Mouse (Mus musculus): Measurements from ENCODE around the gene Insyn1. TPM values are rescaled to one million over a fixed set of nuclear protein-coding genes. Genes with fewer than 3 reads are reported as not detected.

The Insyn1 gene
- 1 to 10 TPM in 1 of 26 experiments, not detected in 25; 2.2 TPM for total RNA-seq (2018; cell fraction: chromatin; rRNA removed)
- not detected for total RNA-seq (2018; cell fraction: cytosol; rRNA removed)
- total RNA-seq (2018; cell fraction: nucleus; rRNA removed) = under 1 TPM in 1 of 26 experiments, not detected in 25; 0.96 TPM
- not detected in 3 replicates for polyA plus RNA-seq (2018)

DNA sequence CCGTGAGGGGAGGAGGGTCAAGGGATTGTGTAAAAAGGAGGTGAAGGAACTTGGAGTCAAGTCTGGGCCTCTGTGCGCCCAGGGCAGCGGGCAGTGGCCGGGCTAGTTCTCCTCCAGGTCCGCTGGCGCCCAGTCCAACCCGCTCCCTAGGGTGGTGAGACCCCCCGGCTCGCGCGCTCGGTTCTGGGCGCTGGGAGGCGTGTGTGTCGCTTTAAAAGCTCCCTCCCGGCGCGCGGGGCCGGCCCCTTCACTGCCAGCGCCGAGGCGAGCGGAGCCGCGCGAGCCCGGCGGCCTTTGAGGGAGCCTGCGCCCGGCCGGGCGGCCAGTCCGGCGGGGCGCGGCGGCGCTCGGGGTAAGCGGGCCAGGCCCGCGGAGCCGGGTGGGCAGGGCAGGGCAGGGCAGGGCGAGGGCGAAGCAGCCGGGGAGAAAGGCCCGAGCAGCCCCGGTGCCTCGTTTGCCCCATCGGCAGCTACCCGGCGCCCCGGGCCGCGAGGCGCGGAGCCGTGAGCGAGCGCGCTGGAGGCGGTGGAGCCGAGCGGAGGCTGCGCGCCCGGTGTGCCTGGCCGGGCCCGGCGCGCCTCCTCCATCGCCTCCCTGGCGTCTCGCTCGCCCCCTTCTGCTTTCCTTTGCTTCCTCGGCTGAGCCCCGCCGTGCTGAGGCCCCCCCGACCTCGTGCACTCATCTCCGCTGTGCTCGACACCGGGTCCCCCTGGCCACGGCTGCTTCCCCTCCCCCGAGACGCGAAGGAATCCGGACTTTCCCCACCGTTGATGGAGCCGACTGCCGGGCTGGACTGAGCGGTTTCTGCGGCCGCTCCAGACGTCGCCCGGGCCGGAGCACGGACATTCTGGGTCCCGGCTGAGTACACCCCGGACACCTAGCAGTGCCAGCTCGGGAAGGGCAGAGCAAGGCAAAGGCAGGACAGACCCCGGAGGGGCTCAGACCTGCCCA lies at the start of gene Insyn1:
TSS of gene Insyn1 (plus strand) at position 753 of the 951 bp plus-strand sequence.
- Histone ChIP-seq H3K27ac (no peak within 1 kb of the TSS), H3K4me3 (ENCODE audit: inconsistent target) (no peak within 1 kb of the TSS), H3K36me3 (ENCODE audit: inconsistent target) (no peaks in the 10 kb centered on the region), H3K79me2 (ENCODE audit: inconsistent target) (no peaks in the 10 kb centered on the region)
- 1% methylated on average over 58 of the region's 104 CpGs for WGBS (ENCODE audit: missing documents)

DNA sequence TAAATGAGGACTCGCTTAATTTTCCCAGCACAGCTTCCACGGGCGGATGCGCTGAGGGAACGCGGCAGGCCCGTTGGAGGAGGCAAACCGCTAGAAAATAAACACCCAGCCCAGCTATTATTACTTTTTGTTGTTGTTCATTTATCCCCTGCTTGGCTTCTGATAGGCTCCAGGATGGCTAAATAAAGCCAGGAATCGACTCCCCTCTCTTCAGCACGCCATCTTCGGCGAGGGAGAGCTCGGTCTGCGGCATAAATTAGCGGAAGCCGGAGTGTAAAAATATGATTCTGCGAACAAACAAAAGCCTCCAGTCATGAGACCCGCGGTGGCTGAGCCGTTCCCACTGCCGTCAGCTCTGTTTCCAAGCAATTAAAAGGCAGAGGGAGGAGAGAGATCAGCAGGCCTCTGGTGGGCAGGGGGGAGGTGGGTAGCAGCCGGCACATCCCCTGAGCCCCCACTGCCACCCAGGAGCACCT lies 49.4 kb upstream of the Insyn1 start:
- Histone ChIP-seq H3K27ac (no peak overlapping the region), H3K36me3 (ENCODE audit: inconsistent target) (no peaks in the 10 kb centered on the region), H3K79me2 (ENCODE audit: inconsistent target) (no peaks in the 10 kb centered on the region), H3K4me3 (ENCODE audit: inconsistent target) (no peak overlapping the region)
- 95% methylated on average over 22 of the region's 22 CpGs for WGBS (ENCODE audit: missing documents)

DNA sequence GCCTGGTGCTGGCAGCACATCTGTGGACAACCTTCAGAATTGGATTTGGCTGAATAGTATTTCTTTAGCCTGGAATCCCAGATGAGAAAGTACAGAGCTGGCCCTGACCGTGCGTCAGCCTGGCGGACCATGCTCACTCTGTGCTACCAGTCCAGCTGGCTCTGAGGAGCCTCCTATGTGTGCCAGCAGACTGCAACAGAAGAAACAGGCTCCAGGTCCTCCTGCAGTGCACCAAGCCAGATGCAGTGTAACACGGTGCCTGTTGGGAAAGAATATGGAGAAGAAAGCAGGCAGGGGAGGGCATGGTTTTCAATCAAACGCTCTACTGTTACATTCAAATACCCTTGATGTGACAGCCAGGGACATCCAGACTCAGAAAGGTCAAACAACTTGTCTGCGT lies 48.3 kb upstream of the Insyn1 start:
- Histone ChIP-seq H3K36me3 (ENCODE audit: inconsistent target) (no peaks in the 10 kb centered on the region), H3K27ac (no peak overlapping the region), H3K4me3 (ENCODE audit: inconsistent target) (no peak overlapping the region), H3K79me2 (ENCODE audit: inconsistent target) (no peaks in the 10 kb centered on the region)
- 94% methylated on average over 6 of the region's 6 CpGs for WGBS (ENCODE audit: missing documents)

DNA sequence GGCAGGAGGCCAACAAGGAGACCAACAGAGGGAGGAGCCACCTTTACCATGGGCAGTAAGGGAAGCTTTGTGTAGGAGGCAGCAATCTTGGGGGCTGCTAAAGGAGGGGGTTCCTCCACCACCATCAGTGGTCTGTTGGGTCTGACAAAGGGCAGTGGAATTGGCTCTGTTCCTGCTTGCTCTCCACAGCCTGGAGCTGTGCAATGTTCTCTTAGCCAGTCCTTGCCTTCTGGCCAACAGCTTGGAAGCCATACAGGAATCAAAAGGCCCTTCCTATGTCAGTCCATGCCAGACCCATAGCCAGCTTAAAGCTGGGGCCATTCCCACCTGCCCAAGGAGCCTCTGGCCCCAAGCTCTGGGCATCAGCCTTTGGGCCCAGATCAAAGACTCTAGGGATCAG lies 47.8 kb upstream of the Insyn1 start:
- H3K4me3 ChIP-seq (ENCODE audit: inconsistent target) = no peak overlapping the region
- H3K27ac ChIP-seq = no peak overlapping the region
- no peaks in the 10 kb centered on the region for H3K36me3 ChIP-seq (ENCODE audit: inconsistent target)
- H3K79me2 ChIP-seq (ENCODE audit: inconsistent target) = no peaks in the 10 kb centered on the region

DNA sequence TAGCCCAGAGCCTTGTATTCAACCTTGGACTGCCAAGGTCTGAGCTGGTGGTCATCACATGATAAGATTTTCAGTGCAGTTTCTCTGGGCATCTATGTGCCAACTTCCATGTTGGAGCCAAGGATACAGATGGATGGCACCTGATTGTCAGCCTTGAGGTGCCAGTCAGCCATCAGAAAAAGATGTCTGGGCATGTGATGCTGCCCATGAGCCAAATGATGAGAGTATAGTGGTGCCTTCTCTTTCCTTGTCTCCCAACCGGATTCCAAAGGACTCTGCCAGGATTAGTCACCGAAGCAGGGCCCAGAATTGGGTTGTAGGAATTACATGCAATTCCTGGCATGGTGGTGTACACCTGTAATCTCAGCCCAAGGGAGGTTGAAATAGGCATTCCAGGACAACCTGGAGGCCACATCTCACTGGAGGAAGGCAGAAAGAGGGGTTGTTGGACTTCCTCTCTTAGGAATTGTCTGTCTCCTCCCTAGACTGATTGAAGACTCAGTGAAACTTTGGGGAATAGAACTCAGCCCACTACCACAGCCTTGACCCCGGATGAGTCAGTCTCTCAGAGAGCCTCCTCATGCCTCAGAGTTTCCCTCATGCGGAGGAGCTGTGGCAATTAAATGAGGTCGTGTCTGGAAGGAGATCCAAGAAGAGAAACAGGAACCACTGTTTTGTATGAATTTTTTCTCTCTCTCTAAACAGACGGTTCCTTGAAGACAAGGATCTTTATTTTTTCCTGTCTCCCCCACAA lies 46.9 kb upstream of the Insyn1 start:
- H3K27ac ChIP-seq = no peak overlapping the region
- no peaks in the 10 kb centered on the region for H3K36me3 ChIP-seq (ENCODE audit: inconsistent target)
- H3K4me3 ChIP-seq (ENCODE audit: inconsistent target) = no peak overlapping the region
- no peaks in the 10 kb centered on the region for H3K79me2 ChIP-seq (ENCODE audit: inconsistent target)
- WGBS (ENCODE audit: missing documents) = 41% methylated on average over 6 of the region's 6 CpGs

DNA sequence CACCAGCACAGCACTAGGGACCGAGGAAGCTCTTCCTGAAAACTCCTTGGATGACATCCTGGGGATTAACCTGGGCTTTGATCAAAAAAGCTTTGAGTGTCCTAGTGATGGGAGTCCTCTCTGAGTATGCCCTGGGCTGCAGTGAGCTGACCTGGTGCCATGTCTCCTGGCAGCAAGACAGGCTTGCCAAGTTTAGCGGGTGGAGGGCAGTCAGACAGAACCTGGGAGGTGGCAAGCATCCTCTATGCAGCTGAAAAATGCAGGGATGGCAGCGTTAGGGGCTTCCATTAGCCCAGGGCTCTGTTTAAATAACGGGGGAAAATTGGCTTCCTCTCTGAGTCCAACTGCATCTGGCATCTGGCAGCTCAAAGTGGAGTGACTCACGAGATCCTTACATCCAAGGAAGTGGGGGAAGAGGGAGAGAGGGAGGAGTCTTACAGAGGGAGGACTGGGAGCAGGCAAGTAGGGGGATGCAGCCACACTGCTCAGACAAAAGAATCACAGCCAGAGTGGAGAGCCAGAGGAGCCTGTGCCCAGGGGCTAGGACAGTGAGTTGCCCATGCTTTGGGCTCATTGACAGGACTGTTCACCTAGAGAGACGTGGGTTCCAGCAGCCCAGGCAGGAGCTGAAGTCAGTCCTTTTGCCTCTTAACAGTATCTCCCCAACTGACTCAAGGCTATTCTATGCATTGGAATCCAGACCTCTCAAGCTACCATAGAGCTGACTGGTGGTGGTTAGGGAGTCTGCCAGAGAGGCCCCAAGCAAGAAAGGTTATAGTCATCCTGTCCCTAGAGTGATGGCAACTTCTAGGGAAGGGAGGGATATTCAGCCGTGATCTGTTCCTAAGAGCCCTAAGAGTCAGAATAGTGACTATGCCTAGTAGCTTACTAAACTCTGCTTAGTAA lies 46.0 kb upstream of the Insyn1 start:
- 48% methylated on average over 7 of the region's 7 CpGs for WGBS (ENCODE audit: missing documents)
- no peaks in the 10 kb centered on the region for H3K79me2 ChIP-seq (ENCODE audit: inconsistent target)
- no peak overlapping the region for H3K4me3 ChIP-seq (ENCODE audit: inconsistent target)
- H3K36me3 ChIP-seq (ENCODE audit: inconsistent target) = no peaks in the 10 kb centered on the region
- H3K27ac ChIP-seq = no peak overlapping the region

DNA sequence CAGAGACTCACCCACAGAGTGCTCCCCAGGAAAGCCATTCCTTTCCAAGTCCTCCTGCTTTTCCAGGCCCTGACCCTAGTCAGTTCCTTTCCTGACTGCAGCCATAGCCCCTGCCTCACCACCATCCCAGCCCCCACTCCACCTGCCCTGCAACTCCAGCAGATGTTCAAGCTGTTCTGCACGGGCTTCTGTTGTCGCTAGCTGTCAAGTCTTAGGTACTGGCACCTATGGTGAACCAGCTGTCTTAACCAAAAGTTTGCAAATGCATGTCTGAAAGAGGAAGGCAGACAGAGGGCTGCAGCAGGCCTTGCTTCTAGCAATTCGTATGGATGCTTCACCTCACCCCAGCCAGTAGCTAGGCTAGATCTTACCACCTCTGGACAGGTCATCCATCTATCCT lies 45.3 kb upstream of the Insyn1 start:
- Histone ChIP-seq H3K36me3 (ENCODE audit: inconsistent target) (no peaks in the 10 kb centered on the region), H3K4me3 (ENCODE audit: inconsistent target) (no peak overlapping the region), H3K79me2 (ENCODE audit: inconsistent target) (no peaks in the 10 kb centered on the region), H3K27ac (no peak overlapping the region)
- WGBS (ENCODE audit: missing documents) = 87% methylated on average over 3 of the region's 3 CpGs

DNA sequence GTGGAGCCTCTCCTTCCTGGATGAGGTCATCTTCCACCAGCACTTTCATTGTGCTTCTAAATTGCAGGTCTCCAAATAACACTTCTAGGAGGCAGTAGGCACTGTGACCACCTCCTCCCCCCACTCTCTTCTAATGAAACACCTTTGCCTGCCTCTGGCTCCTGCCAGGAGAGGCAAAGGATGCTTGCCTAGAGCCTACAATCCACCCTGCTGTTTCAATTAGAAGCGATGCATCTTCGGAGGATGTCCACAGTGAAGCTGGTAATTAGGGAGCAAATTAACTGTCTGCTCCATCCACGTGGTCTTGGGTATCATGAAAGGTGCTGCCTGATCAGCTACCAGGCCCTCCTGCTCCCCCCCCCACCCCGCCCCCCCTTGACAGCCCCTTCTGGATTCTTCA lies 41.6 kb upstream of the Insyn1 start:
- H3K79me2 ChIP-seq (ENCODE audit: inconsistent target) = no peaks in the 10 kb centered on the region
- no peaks in the 10 kb centered on the region for H3K36me3 ChIP-seq (ENCODE audit: inconsistent target)
- no peak overlapping the region for H3K4me3 ChIP-seq (ENCODE audit: inconsistent target)
- WGBS (ENCODE audit: missing documents) = 88% methylated on average over 4 of the region's 4 CpGs
- no peak overlapping the region for H3K27ac ChIP-seq

DNA sequence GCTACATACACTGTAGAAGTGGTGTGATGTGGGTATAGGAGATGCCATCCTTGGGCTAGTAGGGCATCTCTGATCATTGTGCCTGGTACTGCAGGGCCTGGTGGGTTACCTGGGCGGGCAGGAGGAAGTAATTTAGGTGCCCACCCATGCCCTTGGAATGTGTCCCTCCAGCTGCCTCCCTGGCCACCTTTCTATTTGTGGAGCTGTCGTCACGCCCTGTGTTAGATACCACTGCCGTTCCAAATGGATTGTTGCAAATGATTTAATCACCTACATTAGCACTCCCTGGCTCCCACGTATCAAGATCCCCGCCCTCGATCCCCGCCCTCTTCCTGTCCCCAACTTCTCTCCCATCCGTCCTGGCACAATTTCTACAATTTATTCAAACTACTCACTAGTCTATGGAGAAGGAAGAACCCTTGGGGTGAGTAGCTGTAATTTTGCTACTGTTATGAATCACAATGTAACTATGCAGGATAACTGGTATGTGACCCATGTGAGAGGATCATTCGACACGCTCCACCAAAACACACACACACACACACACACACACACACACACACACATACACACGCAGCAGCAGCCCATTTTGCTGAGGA lies 40.3 kb upstream of the Insyn1 start:
- H3K36me3 ChIP-seq (ENCODE audit: inconsistent target) = no peaks in the 10 kb centered on the region
- no peaks in the 10 kb centered on the region for H3K79me2 ChIP-seq (ENCODE audit: inconsistent target)
- no peak overlapping the region for H3K27ac ChIP-seq
- no peak overlapping the region for H3K4me3 ChIP-seq (ENCODE audit: inconsistent target)
- 86% methylated on average over 12 of the region's 12 CpGs for WGBS (ENCODE audit: missing documents)

DNA sequence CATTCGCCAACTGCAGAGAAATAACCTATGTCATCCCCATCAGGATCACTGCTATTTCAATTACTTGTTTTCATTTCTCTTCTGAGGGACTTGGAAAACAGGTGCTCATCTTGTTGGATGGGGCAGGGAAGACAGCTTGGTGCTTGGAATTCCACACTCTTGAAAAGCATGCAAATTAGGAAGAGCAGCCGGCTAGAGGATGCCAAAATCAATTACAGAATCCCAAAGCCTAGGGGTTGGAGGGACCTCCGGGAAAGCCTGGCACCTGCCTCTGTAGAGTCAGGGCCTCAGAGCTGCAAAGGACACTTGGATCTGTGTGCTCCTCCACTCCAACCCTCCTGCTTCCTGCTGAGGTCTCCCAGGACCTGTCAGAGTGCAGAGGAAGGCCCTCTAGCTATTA lies 38.9 kb upstream of the Insyn1 start:
- Histone ChIP-seq H3K36me3 (ENCODE audit: inconsistent target) (no peaks in the 10 kb centered on the region), H3K79me2 (ENCODE audit: inconsistent target) (no peaks in the 10 kb centered on the region), H3K4me3 (ENCODE audit: inconsistent target) (no peak overlapping the region), H3K27ac (no peak overlapping the region)
- 90% methylated on average over 3 of the region's 3 CpGs for WGBS (ENCODE audit: missing documents)

DNA sequence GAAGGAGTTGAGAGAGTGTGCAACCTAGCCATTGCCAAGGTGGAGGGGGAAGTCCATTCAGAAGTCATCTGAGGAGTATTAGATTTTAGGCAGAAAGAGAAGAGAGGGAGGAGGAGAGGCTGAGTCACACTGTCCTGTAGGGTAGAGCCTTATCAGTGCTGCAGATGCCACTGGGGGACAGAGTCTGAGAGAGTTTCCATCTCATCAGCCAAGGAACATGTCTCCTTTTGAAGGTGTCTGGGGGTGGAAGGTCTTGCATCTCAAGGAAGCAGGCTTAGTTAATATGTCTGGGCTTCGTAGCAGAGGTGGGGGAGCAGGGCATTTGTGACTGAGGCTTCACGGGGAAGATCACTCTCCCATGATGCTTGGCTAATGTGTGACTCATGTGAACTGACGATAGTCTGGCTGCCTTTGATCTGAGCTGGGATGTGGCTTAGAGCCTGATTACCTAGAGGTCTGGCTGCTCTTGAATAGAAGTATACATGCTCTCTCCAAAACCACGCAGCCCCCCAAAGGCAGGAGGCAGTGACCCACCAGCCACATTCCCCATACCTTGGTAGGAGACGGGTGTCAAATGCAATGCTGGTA lies 34.5 kb upstream of the Insyn1 start:
- 94% methylated on average over 5 of the region's 5 CpGs for WGBS (ENCODE audit: missing documents)

DNA sequence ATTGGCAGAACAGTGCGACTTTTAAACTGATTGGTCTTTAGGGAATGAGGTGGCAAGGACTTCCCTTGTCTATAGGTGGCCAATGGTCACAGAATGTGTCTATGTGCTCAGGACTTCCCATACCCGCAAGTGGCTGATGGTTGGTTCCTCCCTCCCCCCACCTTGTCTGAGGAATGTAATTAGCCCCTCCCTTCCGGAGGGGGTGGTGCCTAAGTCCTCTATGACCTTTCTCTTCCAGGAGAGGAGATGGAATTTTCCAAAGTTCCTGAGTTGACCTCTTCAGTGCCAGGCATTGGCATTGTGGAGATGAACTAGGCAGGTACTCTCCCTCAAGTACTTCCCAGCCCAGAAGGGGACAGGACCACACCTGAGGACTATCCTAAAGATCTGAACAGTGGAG lies 33.5 kb upstream of the Insyn1 start:
- no peak overlapping the region for H3K4me3 ChIP-seq (ENCODE audit: inconsistent target)
- WGBS (ENCODE audit: missing documents) = 63% methylated on average over 3 of the region's 3 CpGs
- H3K27ac ChIP-seq = no peak overlapping the region
- no peaks in the 10 kb centered on the region for H3K79me2 ChIP-seq (ENCODE audit: inconsistent target)
- H3K36me3 ChIP-seq (ENCODE audit: inconsistent target) = no peaks in the 10 kb centered on the region

More for the DNA sequence above, 34.5 kb upstream of the Insyn1 start:
- H3K27ac ChIP-seq = no peak overlapping the region
- no peak overlapping the region for H3K4me3 ChIP-seq (ENCODE audit: inconsistent target)
- no peaks in the 10 kb centered on the region for H3K36me3 ChIP-seq (ENCODE audit: inconsistent target)
- no peaks in the 10 kb centered on the region for H3K79me2 ChIP-seq (ENCODE audit: inconsistent target)

DNA sequence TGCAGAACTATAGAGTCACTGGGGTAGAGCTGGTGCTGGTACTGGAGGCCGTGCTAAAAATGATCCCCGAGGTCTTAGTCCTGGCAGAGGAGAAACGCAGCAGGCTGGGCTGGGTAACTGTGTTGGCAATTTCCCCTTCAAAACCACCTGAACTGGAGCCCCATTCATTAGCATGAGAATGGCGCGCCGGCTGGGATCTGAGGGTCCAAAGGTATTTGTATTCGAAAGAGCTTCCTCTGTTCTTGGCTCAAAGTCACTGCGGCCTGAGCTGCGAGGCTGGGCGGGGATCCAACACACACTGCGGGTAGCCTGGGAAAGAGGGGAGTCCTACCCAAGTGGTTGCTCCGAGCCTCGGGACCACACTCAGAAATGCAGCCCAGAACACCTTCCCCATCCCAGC lies 32.6 kb upstream of the Insyn1 start:
- Histone ChIP-seq H3K36me3 (ENCODE audit: inconsistent target) (no peaks in the 10 kb centered on the region), H3K4me3 (ENCODE audit: inconsistent target) (no peak overlapping the region)
- WGBS (ENCODE audit: missing documents) = 17% methylated on average over 13 of the region's 13 CpGs

More for the DNA sequence above, 32.6 kb upstream of the Insyn1 start:
- Histone ChIP-seq H3K27ac (no peak overlapping the region), H3K79me2 (ENCODE audit: inconsistent target) (no peaks in the 10 kb centered on the region)
